Mouse (Mus musculus) stomach, postnatal 0 days (tissue): Measurements from ENCODE around the gene Zfp146.

Experiments
- CTCF ChIP-seq: IDR thresholded peaks from 2 replicates; pipeline ENCODE4 v1.5.1; 2016; ENCODE audit warnings: antibody characterized with exemption, low read depth, mild to moderate bottlenecking, moderate library complexity
- EP300 ChIP-seq: optimal IDR thresholded peaks from 2 replicates; pipeline ENCODE3; 2016; ENCODE audit warnings: antibody characterized with exemption

GRCm38 (mm10) chr7:30198481-30198971 lies 29.0 kb upstream of the Zfp146 start, which contains the start of gene Capns1:
- TF ChIP-seq CTCF (peak; percentile 95), EP300 (no peak)
